Comparison of ENCODE assay signal across 12 mouse cellular contexts in genomic region chr1:171096110-171096964, GRCm38 (mm10). TPM values are rescaled to one million over a fixed set of nuclear protein-coding genes. Genes with fewer than 3 reads are reported as not detected.
DNase-seq lines count a peak whose midpoint lies in the region; ATAC-seq lines count a peak whose summit lies in the region.
"Had no signal": no experiment of that assay in that cellular context is flagged by ENCODE, and none has a peak within 500 bp of the region (broad histone marks: within the 10 kb centered on the region; RNA-seq: fewer than 3 reads in every experiment).

No protein-coding gene starts in this region.

- H3K36me3 ChIP-seq in hindbrain, embryonic 15.5 days, result no peaks in the 10 kb centered on the region
- H3K36me3 ChIP-seq in hindbrain, embryonic 12.5 days, result no peaks in the 10 kb centered on the region
- H3K36me3 ChIP-seq in embryonic facial prominence, embryonic 10.5 days (replicated peaks), result no peaks in the 10 kb centered on the region
- no peaks in the 10 kb centered on the region for H3K36me3 ChIP-seq in liver, embryonic 11.5 days (ENCODE audit: control insufficient read depth, insufficient read depth, low read length)
- H3K36me3 ChIP-seq: G1E had no signal

- 21% methylated on average over 10 of the region's 10 CpGs for WGBS in hindbrain, embryonic 15.5 days
- WGBS in hindbrain, embryonic 12.5 days, result 18% methylated on average over 9 of the region's 10 CpGs
- WGBS in embryonic facial prominence, embryonic 10.5 days, result 22% methylated on average over 10 of the region's 10 CpGs
- 34% methylated on average over 10 of the region's 10 CpGs for WGBS in liver, embryonic 11.5 days

- H3K27ac ChIP-seq in hindbrain, embryonic 15.5 days (replicated peaks), result no peak overlapping the region
- H3K27ac ChIP-seq in hindbrain, embryonic 12.5 days, result no peak overlapping the region
- no peak overlapping the region for H3K27ac ChIP-seq in embryonic facial prominence, embryonic 10.5 days (replicated peaks)
- no peak overlapping the region for H3K27ac ChIP-seq in liver, embryonic 11.5 days (ENCODE audit: low read depth, low read length)

- no peak overlapping the region for H3K4me3 ChIP-seq in hindbrain, embryonic 15.5 days
- H3K4me3 ChIP-seq in hindbrain, embryonic 12.5 days, result no peak overlapping the region
- H3K4me3 ChIP-seq in embryonic facial prominence, embryonic 10.5 days, result peak overlapping the region; percentile 34; the same call in 1 of the 2 replicates
- H3K4me3 ChIP-seq in liver, embryonic 11.5 days (ENCODE audit: low read depth, low read length), result no peak overlapping the region

- peaks cover 8% of the 10 kb centered on the region; the same call in 1 of the 2 replicates for H3K4me1 ChIP-seq in hindbrain, embryonic 15.5 days (replicated peaks)
- peaks cover 5% of the 10 kb centered on the region; the same call in 1 of the 2 replicates for H3K4me1 ChIP-seq in hindbrain, embryonic 12.5 days
- H3K4me1 ChIP-seq in embryonic facial prominence, embryonic 10.5 days, result peaks cover 23% of the 10 kb centered on the region
- peaks cover 24% of the 10 kb centered on the region for H3K4me1 ChIP-seq in liver, embryonic 11.5 days (replicated peaks; ENCODE audit: control insufficient read depth, insufficient read depth, low read length)

- no peak overlapping the region for H3K9ac ChIP-seq in hindbrain, embryonic 15.5 days
- no peak overlapping the region for H3K9ac ChIP-seq in hindbrain, embryonic 12.5 days
- no peak overlapping the region for H3K9ac ChIP-seq in liver, embryonic 11.5 days (ENCODE audit: low read depth, low read length)

- peak overlapping the region; percentile 23; the same call in 1 of the 2 replicates for H3K4me2 ChIP-seq in hindbrain, embryonic 15.5 days
- H3K4me2 ChIP-seq in hindbrain, embryonic 12.5 days (replicated peaks), result no peak overlapping the region
- peak overlapping the region; percentile 31 for H3K4me2 ChIP-seq in liver, embryonic 11.5 days

- no peaks in the 10 kb centered on the region for H3K9me3 ChIP-seq in hindbrain, embryonic 15.5 days
- no peaks in the 10 kb centered on the region for H3K9me3 ChIP-seq in hindbrain, embryonic 12.5 days (replicated peaks)
- H3K9me3 ChIP-seq in embryonic facial prominence, embryonic 10.5 days, result no peaks in the 10 kb centered on the region
- H3K9me3 ChIP-seq in liver, embryonic 11.5 days (ENCODE audit: control insufficient read depth, low read length), result no peaks in the 10 kb centered on the region

- peak; percentile 64 for DNase-seq in R1 (ENCODE audit: low read depth, low spot score)
- DNase-seq in embryonic facial prominence, embryonic 10.5 days (ENCODE audit: low spot score), result no peak
- DNase-seq in liver, embryonic 11.5 days (ENCODE audit: low spot score), result peak; percentile 39
- no peak for DNase-seq in spleen, postnatal 36 days (ENCODE audit: low spot score in 2 of 2)
- DNase-seq in spleen, postnatal 10 days (ENCODE audit: low spot score in 2 of 2), result no peak
- DNase-seq: adrenal gland, adult 8-10 months; cerebellum, adult 8-10 months; layer of hippocampus, postnatal 36 days; right cerebral cortex, postnatal 25 days had no signal

- ATAC-seq in hindbrain, embryonic 15.5 days (ENCODE audit: low FRiP score, low read depth), result no peak
- no peak for ATAC-seq in hindbrain, embryonic 12.5 days (ENCODE audit: low FRiP score)
- ATAC-seq in liver, embryonic 11.5 days (replicated peaks; ENCODE audit: low FRiP score), result 0 out of 2 replicates have a peak, but pooled peaks have one; percentile 37

- no peaks in the 10 kb centered on the region; the same call in 1 of the 2 replicates for H3K27me3 ChIP-seq in hindbrain, embryonic 15.5 days
- no peaks in the 10 kb centered on the region; the same call in 1 of the 2 replicates for H3K27me3 ChIP-seq in hindbrain, embryonic 12.5 days
- peaks cover 10% of the 10 kb centered on the region; the same call in 1 of the 2 replicates for H3K27me3 ChIP-seq in embryonic facial prominence, embryonic 10.5 days (replicated peaks; ENCODE audit: low read depth, poor library complexity, severe bottlenecking)
- H3K27me3 ChIP-seq in liver, embryonic 11.5 days (replicated peaks; ENCODE audit: control insufficient read depth, insufficient read depth, low read length), result no peaks in the 10 kb centered on the region

RNA-seq across cellular contexts. Expression of gene Cfap126, which starts 17.4 kb away (rescaled TPM):
- polyA plus RNA-seq in hindbrain, embryonic 15.5 days (2015; fragmentation: Nextera tagmentation; extraction: Ambion mirVana), result 7.7 and 14.1 TPM in 2 replicates
- polyA plus RNA-seq in hindbrain, embryonic 12.5 days (2016; fragmentation: Nextera tagmentation; extraction: Ambion mirVana), result 9.8 and 14.1 TPM in 2 replicates
- polyA plus RNA-seq in embryonic facial prominence, embryonic 10.5 days (2016; fragmentation: Nextera tagmentation; extraction: Ambion mirVana), result 1.1 and 2.0 TPM in 2 replicates
- 1.4 and 2.2 TPM in 2 replicates for polyA plus RNA-seq in liver, embryonic 11.5 days (2014; fragmentation: Nextera tagmentation; extraction: Ambion mirVana)

RNA-seq across cellular contexts. Expression of gene Fcgr3, which starts 31.6 kb away (rescaled TPM):
- 9.6 and 12.3 TPM in 2 replicates for polyA plus RNA-seq in hindbrain, embryonic 15.5 days (2015; fragmentation: Nextera tagmentation; extraction: Ambion mirVana)
- 7.2 and 9.1 TPM in 2 replicates for polyA plus RNA-seq in hindbrain, embryonic 12.5 days (2016; fragmentation: Nextera tagmentation; extraction: Ambion mirVana)
- 3.8 and 5.5 TPM in 2 replicates for polyA plus RNA-seq in embryonic facial prominence, embryonic 10.5 days (2016; fragmentation: Nextera tagmentation; extraction: Ambion mirVana)
- 28.7 and 29.8 TPM in 2 replicates for polyA plus RNA-seq in liver, embryonic 11.5 days (2014; fragmentation: Nextera tagmentation; extraction: Ambion mirVana)

RNA-seq across cellular contexts. Expression of gene Sdhc, which starts 54.1 kb away (rescaled TPM):
- 290 and 297 TPM in 2 replicates for polyA plus RNA-seq in hindbrain, embryonic 15.5 days (2015; fragmentation: Nextera tagmentation; extraction: Ambion mirVana)
- polyA plus RNA-seq in hindbrain, embryonic 12.5 days (2016; fragmentation: Nextera tagmentation; extraction: Ambion mirVana), result 214 and 218 TPM in 2 replicates
- 260 and 264 TPM in 2 replicates for polyA plus RNA-seq in embryonic facial prominence, embryonic 10.5 days (2016; fragmentation: Nextera tagmentation; extraction: Ambion mirVana)
- 261 and 281 TPM in 2 replicates for polyA plus RNA-seq in liver, embryonic 11.5 days (2014; fragmentation: Nextera tagmentation; extraction: Ambion mirVana)

RNA-seq across cellular contexts. Expression of gene Mpz, which starts 54.2 kb away (rescaled TPM):
- polyA plus RNA-seq in hindbrain, embryonic 15.5 days (2015; fragmentation: Nextera tagmentation; extraction: Ambion mirVana), result 4.2 and 7.7 TPM in 2 replicates
- 2.4 and 4.2 TPM in 2 replicates for polyA plus RNA-seq in hindbrain, embryonic 12.5 days (2016; fragmentation: Nextera tagmentation; extraction: Ambion mirVana)
- polyA plus RNA-seq in embryonic facial prominence, embryonic 10.5 days (2016; fragmentation: Nextera tagmentation; extraction: Ambion mirVana), result 0.48 and 0.91 TPM in 2 replicates
- polyA plus RNA-seq in liver, embryonic 11.5 days (2014; fragmentation: Nextera tagmentation; extraction: Ambion mirVana), result 0.14 TPM in 1 of 2 replicates, not detected in the other
- polyA plus RNA-seq: G1E had no signal

Comparison
In these comparisons a context has a peak if more than half of its experiments do, and no peak if none do; other contexts are left out.
1. DNase-seq: peak in R1 (single experiment) and liver, embryonic 11.5 days (single experiment); none in embryonic facial prominence, embryonic 10.5 days (single experiment), spleen, postnatal 36 days (0 of 2) and spleen, postnatal 10 days (0 of 2).